Mouse (Mus musculus): ENCODE results near the gene Ell. TPM values are rescaled to one million over a fixed set of nuclear protein-coding genes. Genes with fewer than 3 reads are reported as not detected.

The Ell gene
- polyA plus RNA-seq (2015; fragmentation: Nextera tagmentation; extraction: Ambion mirVana): 9.3 and 10.1 TPM in 2 replicates

DNA sequence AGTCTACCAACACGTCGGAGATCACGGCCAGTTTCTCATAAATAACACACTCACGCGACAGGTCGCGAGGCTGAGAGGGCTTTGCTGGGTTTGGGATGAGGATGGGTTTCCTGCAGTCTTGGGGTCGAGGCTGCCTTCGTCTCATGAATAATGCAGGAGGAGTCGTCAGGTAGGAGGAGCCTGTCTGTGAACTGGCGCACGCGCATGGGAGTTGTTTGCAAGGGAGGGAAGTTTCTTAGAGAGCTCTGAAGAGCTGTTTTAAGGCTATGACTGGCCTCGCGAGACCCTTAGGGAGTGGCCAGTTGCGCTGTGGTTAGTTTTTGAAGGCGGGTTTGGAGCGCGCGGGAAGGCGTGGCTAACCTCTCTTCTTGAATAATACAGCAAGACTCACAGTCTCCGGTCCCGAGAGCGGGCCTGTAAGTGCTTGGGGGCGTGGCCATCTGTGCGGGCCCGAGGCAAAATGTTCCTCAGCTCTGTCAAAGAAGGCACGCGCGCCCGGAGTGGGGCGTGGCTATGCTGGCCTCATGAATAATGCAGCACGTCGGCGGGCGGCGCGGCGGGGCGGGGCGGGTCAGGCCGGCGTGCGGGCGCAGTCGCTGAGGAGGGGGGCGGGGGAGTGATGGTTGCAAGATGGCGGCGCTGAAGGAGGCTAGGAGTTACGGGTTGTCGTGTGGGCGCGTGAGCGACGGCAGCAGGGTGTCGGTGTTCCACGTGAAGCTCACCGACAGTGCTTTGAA, at the start of gene Ell:
Gene Ell (plus strand): TSS at position 381 of the 737 bp plus-strand sequence.

GRCm38 (mm10) chr8:70492664-70493640, 46.3 kb upstream of the Ell start, which contains the start of gene Crlf1:
Crlf1 (plus strand) TSS chr8:70493158.

DNA sequence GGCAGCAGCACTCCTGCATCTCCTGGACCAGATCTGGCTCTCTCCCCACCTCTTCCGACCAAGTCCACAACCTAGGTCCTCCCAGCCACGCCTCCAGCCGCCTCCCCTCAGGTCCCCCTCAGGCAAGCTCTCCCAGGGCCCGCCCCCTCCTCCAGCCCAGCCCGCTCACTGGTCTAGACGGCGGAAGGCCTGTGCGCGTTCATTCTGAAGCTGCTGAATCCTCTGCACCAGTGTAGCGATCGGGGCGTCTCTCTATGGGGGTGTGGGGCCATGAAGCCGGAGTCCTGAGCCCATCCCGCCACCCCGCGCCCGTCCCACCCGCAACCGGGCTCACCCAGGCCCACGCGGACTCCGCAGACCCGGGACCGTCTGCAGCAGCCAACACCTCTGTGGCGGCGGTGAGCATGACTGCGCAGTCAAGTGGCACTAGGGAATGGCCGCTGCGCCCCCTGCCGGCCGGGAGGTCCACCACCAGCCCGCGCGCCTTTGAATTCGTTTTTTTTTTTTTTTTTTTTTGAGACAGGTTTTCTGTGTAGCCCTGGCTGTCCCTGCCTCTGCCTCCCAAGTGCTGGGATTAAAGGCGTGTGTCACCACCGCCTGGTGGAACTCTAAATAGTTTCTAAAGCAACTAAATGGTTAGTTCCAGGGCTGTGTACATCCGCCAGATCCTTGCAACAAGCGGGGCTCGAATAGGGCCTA, 32.8 kb upstream of the Ell start, which contains the start of gene Rex1bd:
Gene Rex1bd (minus strand): TSS at position 425 of the 699 bp plus-strand sequence.

GRCm38 (mm10) chr8:70510228-70510915, 28.9 kb upstream of the Ell start, which contains the start of gene Uba52:
Uba52 (minus strand) TSS chr8:70510801.

DNA sequence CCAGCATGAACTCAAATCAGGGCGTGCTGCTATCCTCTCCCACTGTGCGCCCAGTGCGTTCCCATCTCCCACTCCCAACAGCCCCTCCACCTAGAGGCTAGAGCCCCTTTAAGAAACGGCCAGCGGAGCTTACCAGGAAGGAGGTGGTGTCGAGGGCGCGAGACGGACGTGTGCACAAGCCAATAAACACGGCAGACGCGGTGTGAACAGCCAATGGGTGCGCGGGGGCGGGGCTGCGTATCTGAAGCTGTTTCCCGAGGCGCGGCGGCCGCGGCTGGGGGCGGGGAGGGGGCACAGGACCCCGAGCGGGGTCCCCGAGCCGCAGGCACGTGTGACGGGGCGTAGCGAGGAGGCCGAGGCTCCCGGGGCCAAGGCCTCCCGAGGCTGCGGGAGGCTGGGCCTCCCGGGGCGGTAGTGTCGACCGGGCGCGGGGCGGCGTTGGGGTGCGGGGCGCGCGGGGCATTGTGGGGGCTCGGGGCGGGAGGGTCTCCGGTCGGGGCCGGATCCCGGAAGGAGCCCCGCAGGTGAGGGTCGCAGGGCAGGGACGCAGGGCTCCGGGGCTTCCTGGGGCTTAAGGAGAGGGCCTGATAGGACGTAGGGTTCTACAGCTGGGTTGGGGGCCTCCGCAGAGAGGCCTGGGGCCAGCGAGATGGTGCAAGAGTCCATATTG, 11.6 kb upstream of the Ell start, which contains the start of the genes Fkbp8 and Kxd1:
Gene Fkbp8 (plus strand): TSS at position 213 of the 670 bp plus-strand sequence.
Gene Kxd1 (minus strand): TSS at position 445 of the 670 bp plus-strand sequence.

GRCm38 (mm10) chr8:70593961-70594609, 54.8 kb downstream of the Ell start, which contains the start of gene Isyna1:
Isyna1 (plus strand) TSS chr8:70594373.

DNA sequence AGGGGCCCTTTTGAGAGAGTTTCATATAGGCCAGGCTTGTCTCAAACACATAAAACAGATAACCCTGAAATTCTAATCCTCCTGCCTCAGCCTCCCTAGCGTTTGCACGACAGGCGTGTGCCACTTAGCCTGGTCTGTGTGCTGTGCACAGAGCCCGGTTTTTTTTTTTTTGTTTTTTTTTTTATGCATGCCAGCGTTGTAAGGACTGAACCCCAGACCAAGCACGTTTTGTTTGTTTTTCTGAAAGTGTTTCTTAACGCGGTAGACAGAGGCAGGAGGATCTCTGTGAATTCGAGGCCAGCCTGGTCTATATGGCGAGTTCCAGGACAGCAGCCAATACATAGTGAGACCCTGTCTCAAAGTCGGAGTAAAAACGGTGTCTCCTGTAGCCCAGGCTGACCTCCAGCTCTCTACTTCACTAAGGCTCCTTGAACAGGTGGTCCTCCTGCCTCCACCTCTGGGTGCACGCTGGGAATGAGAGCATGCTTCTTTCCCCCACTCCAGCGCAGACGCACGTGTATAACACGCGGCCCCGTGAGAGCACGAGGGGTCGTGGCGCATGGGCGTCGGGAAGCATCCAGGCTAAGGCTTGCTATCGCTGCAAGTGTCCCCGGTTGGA, 69.6 kb downstream of the Ell start, which contains the start of gene Ssbp4:
Gene Ssbp4 (minus strand): TSS at position 124 of the 619 bp plus-strand sequence.

GRCm38 (mm10) chr8:70615894-70616293, 76.6 kb downstream of the Ell start, which contains the start of gene Lrrc25:
Lrrc25 (plus strand) TSS chr8:70616155.

DNA sequence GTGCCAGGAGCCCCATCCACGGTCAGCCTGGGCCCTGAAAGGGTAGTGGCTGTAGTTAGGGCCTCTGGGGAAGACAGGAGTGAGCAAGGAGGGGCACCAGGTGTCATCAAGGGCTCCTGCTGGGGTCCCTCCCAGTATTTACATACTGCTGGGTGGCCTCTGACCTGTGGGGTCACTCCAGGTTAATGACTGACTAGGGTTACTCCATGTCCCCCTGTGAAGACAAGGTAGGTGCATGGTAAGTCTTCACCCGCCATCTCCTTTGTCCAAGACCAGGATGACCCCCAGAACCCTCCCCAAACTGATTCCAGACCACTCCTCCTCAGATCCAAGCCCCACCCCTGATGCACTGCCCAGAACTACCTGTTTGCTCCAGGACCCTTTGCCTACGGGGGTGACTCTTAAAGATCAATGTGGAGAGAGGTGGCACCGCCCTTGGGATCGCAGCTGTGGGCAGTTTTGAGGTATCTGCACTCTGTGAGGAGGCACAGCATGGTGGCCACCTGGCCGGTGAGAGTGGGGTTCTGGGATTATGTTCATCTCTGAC, 93.2 kb downstream of the Ell start, which contains the start of gene Gdf15:
Gene Gdf15 (minus strand): TSS at position 111 of the 547 bp plus-strand sequence.

Other genes starting within 250 kb of the Ell start
- gene Ddx49, start 237.0 kb upstream of the Ell start, polyA plus RNA-seq (2015; fragmentation: Nextera tagmentation; extraction: Ambion mirVana): 27.7 and 29.9 TPM in 2 replicates
- 164 and 185 TPM in 2 replicates for gene Cope, start 236.9 kb upstream of the Ell start, polyA plus RNA-seq (2015; fragmentation: Nextera tagmentation; extraction: Ambion mirVana)
- 0.46 and 0.73 TPM in 2 replicates for gene Cers1, start 223.7 kb upstream of the Ell start, polyA plus RNA-seq (2015; fragmentation: Nextera tagmentation; extraction: Ambion mirVana)
- gene Gdf1, start 209.6 kb upstream of the Ell start, polyA plus RNA-seq (2015; fragmentation: Nextera tagmentation; extraction: Ambion mirVana): 0.16 and 0.34 TPM in 2 replicates
- 12.9 and 13.1 TPM in 2 replicates for gene Upf1, start 186.2 kb upstream of the Ell start, polyA plus RNA-seq (2015; fragmentation: Nextera tagmentation; extraction: Ambion mirVana)
- 0.28 and 0.38 TPM in 2 replicates for gene Comp, start 165.9 kb upstream of the Ell start, polyA plus RNA-seq (2015; fragmentation: Nextera tagmentation; extraction: Ambion mirVana)
- 4.9 and 5.2 TPM in 2 replicates for gene Crtc1, start 99.9 kb upstream of the Ell start, polyA plus RNA-seq (2015; fragmentation: Nextera tagmentation; extraction: Ambion mirVana)
- 6.0 and 7.3 TPM in 2 replicates for gene Klhl26, start 62.5 kb upstream of the Ell start, polyA plus RNA-seq (2015; fragmentation: Nextera tagmentation; extraction: Ambion mirVana)
- not detected in 2 replicates for gene Tmem59l, start 52.1 kb upstream of the Ell start, polyA plus RNA-seq (2015; fragmentation: Nextera tagmentation; extraction: Ambion mirVana)
- 2.3 and 2.4 TPM in 2 replicates for gene Crlf1, start 46.3 kb upstream of the Ell start, polyA plus RNA-seq (2015; fragmentation: Nextera tagmentation; extraction: Ambion mirVana)
- gene Rex1bd, start 32.7 kb upstream of the Ell start, polyA plus RNA-seq (2015; fragmentation: Nextera tagmentation; extraction: Ambion mirVana): 90.9 and 97.6 TPM in 2 replicates
- gene Uba52, start 28.7 kb upstream of the Ell start, polyA plus RNA-seq (2015; fragmentation: Nextera tagmentation; extraction: Ambion mirVana): 940 and 995 TPM in 2 replicates
- 177 and 190 TPM in 2 replicates for gene Fkbp8, start 11.7 kb upstream of the Ell start, polyA plus RNA-seq (2015; fragmentation: Nextera tagmentation; extraction: Ambion mirVana)
- 46.7 and 49.2 TPM in 2 replicates for gene Kxd1, start 11.5 kb upstream of the Ell start, polyA plus RNA-seq (2015; fragmentation: Nextera tagmentation; extraction: Ambion mirVana)
- 50.4 and 57.8 TPM in 2 replicates for gene Isyna1, start 54.9 kb downstream of the Ell start, polyA plus RNA-seq (2015; fragmentation: Nextera tagmentation; extraction: Ambion mirVana)
- gene Ssbp4, start 69.4 kb downstream of the Ell start, polyA plus RNA-seq (2015; fragmentation: Nextera tagmentation; extraction: Ambion mirVana): 80.1 and 80.6 TPM in 2 replicates
- 10.7 and 14.6 TPM in 2 replicates for gene Lrrc25, start 76.7 kb downstream of the Ell start, polyA plus RNA-seq (2015; fragmentation: Nextera tagmentation; extraction: Ambion mirVana)
- 0.79 and 0.93 TPM in 2 replicates for gene Gdf15, start 93.0 kb downstream of the Ell start, polyA plus RNA-seq (2015; fragmentation: Nextera tagmentation; extraction: Ambion mirVana)
- 13.5 and 15.4 TPM in 2 replicates for gene Pgpep1, start 120.9 kb downstream of the Ell start, polyA plus RNA-seq (2015; fragmentation: Nextera tagmentation; extraction: Ambion mirVana)
- 209 and 217 TPM in 2 replicates for gene Lsm4, start 133.8 kb downstream of the Ell start, polyA plus RNA-seq (2015; fragmentation: Nextera tagmentation; extraction: Ambion mirVana)
- 33.3 and 37.5 TPM in 2 replicates for gene Jund, start 159.5 kb downstream of the Ell start, polyA plus RNA-seq (2015; fragmentation: Nextera tagmentation; extraction: Ambion mirVana)
- not detected in 2 replicates for gene Iqcn, start 164.0 kb downstream of the Ell start, polyA plus RNA-seq (2015; fragmentation: Nextera tagmentation; extraction: Ambion mirVana)
- 0.16 TPM in 1 of 2 replicates, not detected in the other for gene Gm3336, start 179.1 kb downstream of the Ell start, polyA plus RNA-seq (2015; fragmentation: Nextera tagmentation; extraction: Ambion mirVana)
- 0.16 and 0.24 TPM in 2 replicates for gene Pde4c, start 184.3 kb downstream of the Ell start, polyA plus RNA-seq (2015; fragmentation: Nextera tagmentation; extraction: Ambion mirVana)
- gene Rab3a, start 215.2 kb downstream of the Ell start, polyA plus RNA-seq (2015; fragmentation: Nextera tagmentation; extraction: Ambion mirVana): 4.8 and 5.3 TPM in 2 replicates
- 53.7 and 56.1 TPM in 2 replicates for gene Mpv17l2, start 221.5 kb downstream of the Ell start, polyA plus RNA-seq (2015; fragmentation: Nextera tagmentation; extraction: Ambion mirVana)
- gene Pik3r2, start 237.3 kb downstream of the Ell start, polyA plus RNA-seq (2015; fragmentation: Nextera tagmentation; extraction: Ambion mirVana): 22.8 and 27.4 TPM in 2 replicates

Measured in spleen, postnatal 0 days (tissue).